Mouse (Mus musculus): ENCODE results near the gene Wdr90. TPM values are rescaled to one million over a fixed set of nuclear protein-coding genes. Genes with fewer than 3 reads are reported as not detected.

The Wdr90 gene
- polyA plus RNA-seq, 1 experiment from 2014 or later: 19.9 TPM

DNA sequence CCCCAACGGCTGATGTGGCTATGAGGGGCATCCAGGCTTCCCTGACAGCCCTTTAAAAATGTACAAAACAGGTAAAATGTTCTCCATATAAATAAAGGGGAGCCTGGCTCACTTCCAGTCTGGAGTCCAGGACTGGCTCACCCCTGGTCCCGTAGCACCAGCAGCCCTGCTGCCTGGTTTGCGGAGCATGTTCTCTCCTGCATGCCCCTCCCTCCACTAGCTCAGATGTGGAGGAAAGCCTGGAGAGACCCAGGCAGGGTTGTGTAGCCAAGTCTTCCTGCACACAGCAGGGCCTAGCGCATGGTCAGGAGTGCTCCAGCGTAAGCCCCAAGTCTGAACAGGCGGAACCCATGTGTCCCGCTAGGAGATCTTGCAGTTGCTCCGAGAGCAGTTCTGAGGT, 22.0 kb upstream of the Wdr90 start:
- H3K4me2 ChIP-seq: no peak overlapping the region
- no peaks in the 10 kb centered on the region for H3K9me3 ChIP-seq
- peaks cover 8% of the 10 kb centered on the region for H3K36me3 ChIP-seq
- no peaks in the 10 kb centered on the region for H3K27me3 ChIP-seq
- WGBS: 82% methylated on average over 8 of the region's 8 CpGs
- H3K9ac ChIP-seq: no peak overlapping the region
- ATAC-seq (ENCODE audit: low FRiP score, low read depth): no peak
- no peak overlapping the region for H3K4me3 ChIP-seq
- peaks cover 17% of the 10 kb centered on the region for H3K4me1 ChIP-seq (replicated peaks)
- H3K27ac ChIP-seq (replicated peaks): no peak overlapping the region

DNA sequence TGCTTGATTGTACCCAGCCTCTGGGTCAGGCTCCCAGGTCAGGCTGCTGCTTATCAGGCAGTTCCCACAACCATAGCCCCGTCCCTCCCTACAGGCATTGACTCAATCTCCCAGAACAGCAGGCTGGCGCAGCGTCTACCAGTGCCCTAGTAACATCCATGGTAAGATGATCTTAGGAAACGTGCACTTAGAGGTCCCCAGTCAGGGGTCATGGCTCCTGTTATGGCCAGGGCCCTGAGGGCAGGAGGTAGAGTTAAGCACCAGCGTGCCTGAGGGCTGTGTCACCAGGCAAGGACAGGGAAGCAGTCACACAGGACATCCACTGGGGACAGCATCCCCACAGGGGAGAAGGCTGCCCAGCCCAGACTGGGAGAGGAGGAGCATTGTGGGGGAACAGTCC, 21.0 kb upstream of the Wdr90 start:
- Histone ChIP-seq H3K4me1 (replicated peaks) (peaks cover 23% of the 10 kb centered on the region), H3K36me3 (peaks cover 11% of the 10 kb centered on the region), H3K4me3 (no peak overlapping the region), H3K4me2 (no peak overlapping the region), H3K27ac (replicated peaks) (no peak overlapping the region), H3K27me3 (no peaks in the 10 kb centered on the region), H3K9ac (no peak overlapping the region), H3K9me3 (no peaks in the 10 kb centered on the region)
- no peak for ATAC-seq (ENCODE audit: low FRiP score, low read depth)
- 36% methylated on average over 5 of the region's 5 CpGs for WGBS

GRCm38 (mm10) chr17:25881691-25882090, 20.4 kb upstream of the Wdr90 start:
- Histone ChIP-seq H3K9me3 (no peaks in the 10 kb centered on the region), H3K9ac (0 out of 2 replicates have a peak overlapping the region, but pooled peaks have one; percentile 13), H3K27ac (replicated peaks) (0 out of 2 replicates have a peak overlapping the region, but pooled peaks have one; percentile 18), H3K36me3 (peaks cover 11% of the 10 kb centered on the region), H3K4me2 (no peak overlapping the region), H3K4me3 (no peak overlapping the region), H3K27me3 (no peaks in the 10 kb centered on the region), H3K4me1 (replicated peaks) (peaks cover 28% of the 10 kb centered on the region)
- WGBS: 29% methylated on average over 4 of the region's 4 CpGs
- ATAC-seq (ENCODE audit: low FRiP score, low read depth): no peak

- H3K36me3 ChIP-seq: peaks cover 11% of the 10 kb centered on the region
Measured at GRCm38 (mm10) chr17:25880913-25881641, 19.8 kb upstream of the Wdr90 start.

GRCm38 (mm10) chr17:25880196-25880910, 19.1 kb upstream of the Wdr90 start, which contains the start of gene Wfikkn1:
Gene Wfikkn1 (minus strand): TSS chr17:25880858.
- H3K4me2 ChIP-seq: no peak within 1 kb of the TSS
- no peak for ATAC-seq (ENCODE audit: low FRiP score, low read depth)
- peaks cover 11% of the 10 kb centered on the region for H3K36me3 ChIP-seq
- 0 out of 2 replicates have a peak within 1 kb of the TSS, but pooled peaks have one; percentile 13 for H3K9ac ChIP-seq
- 0 out of 2 replicates have a peak within 1 kb of the TSS, but pooled peaks have one; percentile 18 for H3K27ac ChIP-seq (replicated peaks)
- H3K4me3 ChIP-seq: no peak within 1 kb of the TSS
- WGBS: 30% methylated on average over 5 of the region's 5 CpGs
- H3K9me3 ChIP-seq: no peaks in the 10 kb centered on the region
- H3K27me3 ChIP-seq: no peaks in the 10 kb centered on the region
- H3K4me1 ChIP-seq (replicated peaks): peaks cover 36% of the 10 kb centered on the region

More at GRCm38 (mm10) chr17:25880913-25881641, 19.8 kb upstream of the Wdr90 start:
- no peak overlapping the region for H3K4me2 ChIP-seq
- H3K4me1 ChIP-seq (replicated peaks): peaks cover 34% of the 10 kb centered on the region
- H3K9me3 ChIP-seq: no peaks in the 10 kb centered on the region
- H3K9ac ChIP-seq: 0 out of 2 replicates have a peak overlapping the region, but pooled peaks have one; percentile 13
- no peak overlapping the region for H3K4me3 ChIP-seq
- 0 out of 2 replicates have a peak overlapping the region, but pooled peaks have one; percentile 18 for H3K27ac ChIP-seq (replicated peaks)
- H3K27me3 ChIP-seq: no peaks in the 10 kb centered on the region
- ATAC-seq (ENCODE audit: low FRiP score, low read depth): no peak
- 4% methylated on average over 5 of the region's 5 CpGs for WGBS

- Histone ChIP-seq H3K9me3 (no peaks in the 10 kb centered on the region), H3K4me2 (no peak overlapping the region), H3K36me3 (peaks cover 11% of the 10 kb centered on the region), H3K9ac (no peak overlapping the region), H3K4me1 (replicated peaks) (peaks cover 36% of the 10 kb centered on the region), H3K27ac (replicated peaks) (no peak overlapping the region), H3K27me3 (no peaks in the 10 kb centered on the region), H3K4me3 (no peak overlapping the region)
- ATAC-seq (ENCODE audit: low FRiP score, low read depth): no peak
- 61% methylated on average over 8 of the region's 8 CpGs for WGBS
Measured at GRCm38 (mm10) chr17:25879750-25880149, 18.4 kb upstream of the Wdr90 start.

GRCm38 (mm10) chr17:25879261-25879660, 18.0 kb upstream of the Wdr90 start:
- H3K4me1 ChIP-seq (replicated peaks): peaks cover 37% of the 10 kb centered on the region
- no peak overlapping the region for H3K9ac ChIP-seq
- no peaks in the 10 kb centered on the region for H3K9me3 ChIP-seq
- ATAC-seq (ENCODE audit: low FRiP score, low read depth): no peak
- 45% methylated on average over 4 of the region's 4 CpGs for WGBS
- peaks cover 11% of the 10 kb centered on the region for H3K36me3 ChIP-seq
- H3K4me2 ChIP-seq: no peak overlapping the region
- no peak overlapping the region for H3K27ac ChIP-seq (replicated peaks)
- H3K27me3 ChIP-seq: no peaks in the 10 kb centered on the region
- H3K4me3 ChIP-seq: no peak overlapping the region

GRCm38 (mm10) chr17:25878611-25879180, 17.4 kb upstream of the Wdr90 start:
- H3K36me3 ChIP-seq: peaks cover 9% of the 10 kb centered on the region
- no peak overlapping the region for H3K9ac ChIP-seq
- peaks cover 42% of the 10 kb centered on the region for H3K4me1 ChIP-seq (replicated peaks)
- 84% methylated on average over 19 of the region's 19 CpGs for WGBS
- no peak overlapping the region for H3K27ac ChIP-seq (replicated peaks)
- no peaks in the 10 kb centered on the region for H3K9me3 ChIP-seq
- no peaks in the 10 kb centered on the region for H3K27me3 ChIP-seq
- no peak overlapping the region for H3K4me3 ChIP-seq
- no peak overlapping the region for H3K4me2 ChIP-seq
- no peak for ATAC-seq (ENCODE audit: low FRiP score, low read depth)

- Histone ChIP-seq H3K27ac (replicated peaks) (no peak overlapping the region), H3K9ac (no peak overlapping the region), H3K27me3 (no peaks in the 10 kb centered on the region), H3K4me1 (replicated peaks) (peaks cover 43% of the 10 kb centered on the region), H3K9me3 (no peaks in the 10 kb centered on the region), H3K4me3 (no peak overlapping the region), H3K36me3 (0 out of 2 replicates have a peak, but pooled peaks cover 3% of the 10 kb centered on the region), H3K4me2 (no peak overlapping the region)
- no peak for ATAC-seq (ENCODE audit: low FRiP score, low read depth)
- 93% methylated on average over 32 of the region's 32 CpGs for WGBS
Measured at GRCm38 (mm10) chr17:25877741-25878610, 16.7 kb upstream of the Wdr90 start.

- Histone ChIP-seq H3K27me3 (no peaks in the 10 kb centered on the region), H3K36me3 (0 out of 2 replicates have a peak, but pooled peaks cover 3% of the 10 kb centered on the region), H3K4me1 (replicated peaks) (peaks cover 43% of the 10 kb centered on the region), H3K4me2 (peak overlapping the region; percentile 90; the same call in 1 of the 2 replicates), H3K4me3 (no peak overlapping the region), H3K9me3 (no peaks in the 10 kb centered on the region), H3K27ac (replicated peaks) (no peak overlapping the region), H3K9ac (no peak overlapping the region)
- WGBS: 89% methylated on average over 3 of the region's 3 CpGs
- ATAC-seq (ENCODE audit: low FRiP score, low read depth): no peak
Measured at GRCm38 (mm10) chr17:25877025-25877424, 15.7 kb upstream of the Wdr90 start.

GRCm38 (mm10) chr17:25876347-25876915, 15.1 kb upstream of the Wdr90 start:
- Histone ChIP-seq H3K27ac (replicated peaks) (peak overlapping the region; percentile 95; the same call in 1 of the 2 replicates), H3K9me3 (no peaks in the 10 kb centered on the region), H3K27me3 (no peaks in the 10 kb centered on the region), H3K4me1 (replicated peaks) (peaks cover 43% of the 10 kb centered on the region), H3K36me3 (0 out of 2 replicates have a peak, but pooled peaks cover 3% of the 10 kb centered on the region), H3K9ac (peak overlapping the region; percentile 85), H3K4me3 (peak overlapping the region; percentile 64), H3K4me2 (peak overlapping the region; percentile 90)
- no peak for ATAC-seq (ENCODE audit: low FRiP score, low read depth)
- WGBS: 61% methylated on average over 10 of the region's 10 CpGs
